Comparison of ENCODE assay signal across 13 mouse cellular contexts in genomic region chr10:93742598-93742997, GRCm38 (mm10).
A peak's percentile ranks its signal among the peaks of the same experiment; 100 is the strongest.
DNase-seq lines count a peak whose midpoint lies in the region; ATAC-seq lines count a peak whose summit lies in the region.
"Had no signal": no experiment of that assay in that cellular context is flagged by ENCODE, and none has a peak within 500 bp of the region (broad histone marks: within the 10 kb centered on the region; RNA-seq: fewer than 3 reads in every experiment).

No protein-coding gene starts in this region.

- 68% methylated on average over 6 of the region's 6 CpGs for WGBS in heart, embryonic 12.5 days

- H3K4me1 ChIP-seq in heart, embryonic 12.5 days (replicated peaks): no peaks in the 10 kb centered on the region
- H3K4me1 ChIP-seq: heart, embryonic 13.5 days; limb, embryonic 10.5 days; midbrain, embryonic 12.5 days; neural tube, embryonic 15.5 days had no signal

- no peak overlapping the region for H3K9ac ChIP-seq in heart, embryonic 12.5 days
- H3K9ac ChIP-seq: heart, embryonic 13.5 days; midbrain, embryonic 12.5 days; neural tube, embryonic 15.5 days had no signal

- no peaks in the 10 kb centered on the region for H3K9me3 ChIP-seq in heart, embryonic 12.5 days (replicated peaks)
- H3K9me3 ChIP-seq: heart, embryonic 13.5 days; limb, embryonic 10.5 days; midbrain, embryonic 12.5 days; neural tube, embryonic 15.5 days had no signal

- H3K27me3 ChIP-seq in heart, embryonic 12.5 days (replicated peaks): 0 out of 2 replicates have a peak, but pooled peaks cover 3% of the 10 kb centered on the region
- H3K27me3 ChIP-seq: heart, embryonic 13.5 days; midbrain, embryonic 12.5 days; neural tube, embryonic 15.5 days had no signal

- H3K4me3 ChIP-seq in heart, embryonic 12.5 days: no peak overlapping the region
- H3K4me3 ChIP-seq: erythroblast, embryonic 14.5 days; heart, embryonic 13.5 days; limb, embryonic 10.5 days; midbrain, embryonic 12.5 days; neural tube, embryonic 15.5 days had no signal

- peak; percentile 13 for DNase-seq in kidney, postnatal 10 days
- DNase-seq in kidney, adult 18-20 months: no peak
- DNase-seq in CD4-positive, CD25-positive, alpha-beta regulatory T cell, adult 2 months (ENCODE audit: low read depth, low spot score): peak; percentile 29
- peak; percentile 65 for DNase-seq in cerebellum, adult 11 months
- peak; percentile 4 for DNase-seq in induced T-regulatory cell, adult 2 months (ENCODE audit: low read depth)
- no peak for DNase-seq in c-Kit-positive CD71-positive TER-119-positive erythroid progenitor cells, embryonic 14.5 days (ENCODE audit: low spot score)
- DNase-seq: adrenal gland, postnatal 25 days had no signal

- H3K36me3 ChIP-seq in heart, embryonic 12.5 days: no peaks in the 10 kb centered on the region
- H3K36me3 ChIP-seq: heart, embryonic 13.5 days; limb, embryonic 10.5 days; neural tube, embryonic 15.5 days had no signal

- H3K27ac ChIP-seq in heart, embryonic 12.5 days (ENCODE audit: poor library complexity, severe bottlenecking): no peak overlapping the region
- H3K27ac ChIP-seq: heart, embryonic 13.5 days; limb, embryonic 10.5 days; midbrain, embryonic 12.5 days; neural tube, embryonic 15.5 days had no signal

- ATAC-seq in heart, embryonic 12.5 days (ENCODE audit: insufficient number of reproducible peaks, low FRiP score): no peak

- no peak overlapping the region for H3K4me2 ChIP-seq in heart, embryonic 12.5 days
- H3K4me2 ChIP-seq: heart, embryonic 13.5 days; midbrain, embryonic 12.5 days; neural tube, embryonic 15.5 days had no signal

Comparison
In these comparisons a context has a peak if more than half of its experiments do, and no peak if none do; other contexts are left out.
1. DNase-seq: peak in kidney, postnatal 10 days (single experiment), CD4-positive, CD25-positive, alpha-beta regulatory T cell, adult 2 months (single experiment), cerebellum, adult 11 months (single experiment) and induced T-regulatory cell, adult 2 months (single experiment); none in kidney, adult 18-20 months (single experiment) and c-Kit-positive CD71-positive TER-119-positive erythroid progenitor cells, embryonic 14.5 days (single experiment).